Mouse (Mus musculus) liver, embryonic 15.5 days (tissue): ENCODE data around the gene A430005L14Rik. TPM values are rescaled to one million over a fixed set of nuclear protein-coding genes. Genes with fewer than 3 reads are reported as not detected.
A peak's percentile ranks its signal among the peaks of the same experiment; 100 is the strongest.

Experiments used
- ATAC-seq: fragments of 200-750 bp; cut with Nextera tagmentation; 2 replicates; pipeline ENCODE4 v1.8.0; 2017; ENCODE audit warnings: moderate number of reproducible peaks, mild to moderate bottlenecking, moderate library complexity; ENCODE audit not compliant: insufficient read depth
- H3K27ac ChIP-seq: fragments of 300-500 bp; sonication (generic); replicated peaks from 2 replicates; pipeline ENCODE4 v1.5.1; 2015; ENCODE audit warnings: mild to moderate bottlenecking, inconsistent platforms
- H3K27me3 ChIP-seq: fragments of 300-500 bp; sonication (generic); 2 replicates; pipeline ENCODE4 v1.6.1; 2015; ENCODE audit warnings: mild to moderate bottlenecking, inconsistent platforms
- H3K36me3 ChIP-seq: fragments of 300-500 bp; sonication (generic); replicated peaks from 2 replicates; pipeline ENCODE4 v1.6.1; 2015; ENCODE audit warnings: moderate library complexity, mild to moderate bottlenecking, inconsistent platforms
- H3K4me1 ChIP-seq: fragments of 300-500 bp; sonication (generic); replicated peaks from 2 replicates; pipeline ENCODE4 v1.6.1; 2015; ENCODE audit warnings: inconsistent platforms
- H3K4me2 ChIP-seq: fragments of 300-500 bp; sonication (generic); 2 replicates; pipeline ENCODE4 v1.6.1; 2015; ENCODE audit warnings: moderate library complexity, mild to moderate bottlenecking, inconsistent platforms
- H3K4me3 ChIP-seq: fragments of 300-500 bp; sonication (generic); replicated peaks from 2 replicates; pipeline ENCODE4 v1.5.1; 2015; ENCODE audit warnings: mild to moderate bottlenecking, inconsistent platforms
- H3K9ac ChIP-seq: fragments of 300-500 bp; sonication (generic); 2 replicates; pipeline ENCODE4 v1.6.1; 2015; ENCODE audit warnings: moderate library complexity, mild to moderate bottlenecking, inconsistent platforms
- H3K9me3 ChIP-seq: fragments of 300-500 bp; sonication (generic); replicated peaks from 2 replicates; pipeline ENCODE4 v1.6.1; 2016; ENCODE audit warnings: inconsistent platforms
- WGBS: fragments of 180-500 bp; shearing (Covaris S2); methylation state at CpG from one replicate; pipeline ENCODE4 v1.1.7; 2015; ENCODE audit warnings: mixed read lengths; ENCODE audit not compliant: insufficient replicate concordance; 5-methylcytosine and 5-hydroxymethylcytosine counted together
- polyA plus RNA-seq: library from polyadenylated mRNA; unstranded; fragments of >200 nt; fragmentation: Nextera tagmentation; extraction: Ambion mirVana; gene quantifications from 2 replicates; pipeline ENCODE4 v1.2.1, GENCODE M21; 2015

Gene A430005L14Rik
- polyA plus RNA-seq, 1 experiment from 2014 or later = 53.7 TPM

DNA sequence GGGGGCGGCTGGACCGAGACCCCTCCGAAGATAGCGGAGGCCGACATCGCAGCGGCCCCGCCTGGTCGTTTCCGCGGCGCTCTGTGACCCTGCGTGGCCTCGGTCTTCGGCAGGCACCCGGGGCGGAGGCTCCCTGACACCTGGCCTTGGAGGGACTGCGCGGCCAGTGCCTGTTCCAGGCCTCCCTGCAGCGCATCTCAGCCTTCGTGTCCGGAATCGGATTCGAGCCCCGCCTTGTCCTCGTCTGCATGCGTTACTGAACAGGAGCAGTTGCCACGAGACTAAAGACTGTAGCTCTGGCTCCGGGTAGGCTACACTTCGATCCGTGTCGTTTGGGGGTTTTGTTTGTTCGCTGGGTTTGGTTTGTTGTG, 18.2 kb downstream of the A430005L14Rik start:
- Histone ChIP-seq H3K27me3 (no peaks in the 10 kb centered on the region), H3K4me2 (peak overlapping the region; percentile 86), H3K9me3 (no peaks in the 10 kb centered on the region), H3K27ac (peak overlapping the region; percentile 63), H3K9ac (peak overlapping the region; percentile 80), H3K36me3 (peaks cover 25% of the 10 kb centered on the region), H3K4me3 (peak overlapping the region; percentile 96), H3K4me1 (peaks cover 42% of the 10 kb centered on the region)
- under 1% methylated on average over 33 of the region's 33 CpGs for WGBS
- peak; percentile 78 for ATAC-seq

DNA sequence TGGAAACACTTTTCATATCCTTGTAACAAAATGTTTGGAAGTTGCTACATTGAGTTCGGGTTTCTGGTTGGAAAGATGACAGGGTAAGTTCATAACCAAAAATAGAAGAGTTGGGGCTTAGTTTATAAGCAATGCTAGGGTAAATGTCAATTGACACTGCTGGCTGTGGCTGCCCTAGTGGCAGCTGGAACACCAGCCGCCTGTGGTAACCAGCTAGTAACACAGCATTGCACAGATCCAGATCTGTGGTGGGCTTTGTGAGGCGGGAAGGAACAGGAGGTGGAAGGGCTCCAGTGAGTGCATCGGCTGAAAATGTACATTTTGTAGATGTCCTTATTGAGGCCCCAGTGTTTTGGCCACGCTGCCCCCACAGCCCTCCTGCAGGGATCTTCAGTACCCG, 18.7 kb downstream of the A430005L14Rik start:
- ATAC-seq = no peak
- Histone ChIP-seq H3K9me3 (no peaks in the 10 kb centered on the region), H3K4me1 (peaks cover 42% of the 10 kb centered on the region), H3K4me3 (peak overlapping the region; percentile 96), H3K36me3 (peaks cover 25% of the 10 kb centered on the region), H3K27me3 (no peaks in the 10 kb centered on the region), H3K9ac (peak overlapping the region; percentile 80), H3K4me2 (peak overlapping the region; percentile 86), H3K27ac (peak overlapping the region; percentile 63; the same call in 1 of the 2 replicates)
- 33% methylated on average over 6 of the region's 6 CpGs for WGBS

DNA sequence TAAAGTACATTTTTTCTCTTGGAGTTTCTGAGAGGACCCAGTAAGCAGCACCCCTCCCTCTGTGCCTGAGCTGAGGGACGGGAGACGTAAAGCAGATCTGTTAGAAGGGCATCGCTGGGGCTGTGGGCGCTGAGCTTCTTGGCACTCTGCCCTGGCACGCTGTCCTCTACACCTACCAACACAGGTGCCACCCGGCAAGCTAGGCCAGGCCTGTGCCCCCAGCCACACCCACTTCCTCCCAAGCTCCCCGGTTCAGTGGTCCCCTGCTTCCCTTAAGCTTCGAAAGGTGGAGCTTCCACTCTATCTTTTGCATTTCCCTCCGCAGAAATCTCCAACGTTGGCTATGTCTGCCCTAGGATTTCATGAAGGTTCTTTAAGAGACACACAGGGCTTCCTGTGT, 22.2 kb downstream of the A430005L14Rik start:
- H3K4me3 ChIP-seq = no peak overlapping the region
- 67% methylated on average over 10 of the region's 10 CpGs for WGBS

DNA sequence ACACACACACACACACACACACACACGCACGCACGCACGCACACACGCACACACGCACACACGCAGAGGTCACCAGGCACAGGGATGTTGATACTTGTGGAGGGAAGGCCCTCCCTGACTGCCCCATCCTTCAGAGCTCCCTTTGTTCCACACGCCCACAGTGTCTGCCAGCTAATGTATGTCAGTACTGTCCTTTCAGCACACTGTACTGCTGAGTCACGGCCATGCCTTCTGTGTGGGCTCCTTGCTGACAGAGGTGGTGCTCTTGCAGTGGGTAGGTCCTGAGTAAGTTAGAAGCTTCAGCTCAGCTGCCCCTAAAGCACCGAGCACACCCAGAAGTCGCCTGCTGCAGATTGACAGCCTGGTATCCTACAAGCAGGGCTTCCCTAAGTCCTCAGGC, 23.4 kb downstream of the A430005L14Rik start:
- H3K4me2 ChIP-seq = no peak overlapping the region
- no peak overlapping the region for H3K27ac ChIP-seq
- no peak overlapping the region for H3K9ac ChIP-seq
- H3K4me1 ChIP-seq = peaks cover 20% of the 10 kb centered on the region
- peaks cover 62% of the 10 kb centered on the region for H3K36me3 ChIP-seq
- ATAC-seq = no peak
- H3K9me3 ChIP-seq = no peaks in the 10 kb centered on the region
- 88% methylated on average over 11 of the region's 11 CpGs for WGBS
- H3K27me3 ChIP-seq = no peaks in the 10 kb centered on the region
- no peak overlapping the region for H3K4me3 ChIP-seq

More for the DNA sequence above, 22.2 kb downstream of the A430005L14Rik start:
- Histone ChIP-seq H3K27ac (no peak overlapping the region), H3K9ac (no peak overlapping the region), H3K4me1 (peaks cover 28% of the 10 kb centered on the region), H3K36me3 (peaks cover 49% of the 10 kb centered on the region), H3K27me3 (no peaks in the 10 kb centered on the region), H3K9me3 (no peaks in the 10 kb centered on the region), H3K4me2 (no peak overlapping the region)
- no peak for ATAC-seq

DNA sequence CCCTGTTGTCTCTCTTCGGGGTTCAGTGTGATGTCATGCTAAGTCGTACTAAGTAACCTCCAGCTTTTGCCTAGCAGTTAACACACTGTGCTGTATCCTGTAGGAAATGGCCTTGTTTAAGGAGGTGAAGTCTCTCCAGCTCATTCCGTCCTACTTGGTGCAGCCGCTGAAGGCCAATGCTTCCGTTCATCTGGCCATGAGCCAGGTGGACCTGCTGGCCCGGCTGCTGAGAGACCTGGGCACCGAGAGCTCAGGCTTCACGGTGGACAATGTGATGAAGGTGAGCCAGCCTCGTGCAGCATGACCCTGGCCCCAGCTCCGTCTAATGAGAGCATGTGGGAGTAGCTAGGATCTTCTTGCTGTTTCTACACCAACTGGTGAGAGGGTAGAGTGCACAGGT, 35.7 kb downstream of the A430005L14Rik start:
- H3K27me3 ChIP-seq = no peaks in the 10 kb centered on the region
- no peak for ATAC-seq
- no peak overlapping the region for H3K27ac ChIP-seq
- no peaks in the 10 kb centered on the region for H3K9me3 ChIP-seq
- WGBS = 79% methylated on average over 10 of the region's 10 CpGs
- H3K4me3 ChIP-seq = no peak overlapping the region
- H3K4me2 ChIP-seq = no peak overlapping the region
- peaks cover 87% of the 10 kb centered on the region for H3K36me3 ChIP-seq
- no peak overlapping the region for H3K9ac ChIP-seq
- H3K4me1 ChIP-seq = no peaks in the 10 kb centered on the region

DNA sequence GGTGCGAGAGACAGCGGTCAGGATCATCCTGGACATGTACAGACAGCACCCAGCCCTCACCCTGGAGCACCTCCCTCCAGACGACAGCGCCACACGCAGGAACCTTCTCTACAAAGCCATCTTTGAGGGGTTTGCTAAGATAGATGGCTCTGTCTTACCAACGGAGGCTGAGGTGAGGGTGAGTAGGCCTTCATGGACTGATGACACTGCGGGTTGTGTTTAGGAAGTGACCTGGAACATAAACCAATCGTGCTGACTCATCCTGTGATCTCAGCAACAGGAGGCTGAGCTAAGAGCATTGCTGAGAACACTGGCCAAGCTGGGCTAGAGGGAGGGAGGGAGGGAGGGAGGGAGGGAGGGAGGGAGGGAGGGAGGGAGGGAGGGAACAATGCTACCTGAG, 36.5 kb downstream of the A430005L14Rik start:
- no peaks in the 10 kb centered on the region for H3K9me3 ChIP-seq
- H3K27ac ChIP-seq = no peak overlapping the region
- no peaks in the 10 kb centered on the region for H3K27me3 ChIP-seq
- H3K4me1 ChIP-seq = no peaks in the 10 kb centered on the region
- no peak overlapping the region for H3K9ac ChIP-seq
- ATAC-seq = no peak
- peaks cover 86% of the 10 kb centered on the region for H3K36me3 ChIP-seq
- no peak overlapping the region for H3K4me2 ChIP-seq
- H3K4me3 ChIP-seq = no peak overlapping the region
- WGBS = 81% methylated on average over 8 of the region's 8 CpGs

DNA sequence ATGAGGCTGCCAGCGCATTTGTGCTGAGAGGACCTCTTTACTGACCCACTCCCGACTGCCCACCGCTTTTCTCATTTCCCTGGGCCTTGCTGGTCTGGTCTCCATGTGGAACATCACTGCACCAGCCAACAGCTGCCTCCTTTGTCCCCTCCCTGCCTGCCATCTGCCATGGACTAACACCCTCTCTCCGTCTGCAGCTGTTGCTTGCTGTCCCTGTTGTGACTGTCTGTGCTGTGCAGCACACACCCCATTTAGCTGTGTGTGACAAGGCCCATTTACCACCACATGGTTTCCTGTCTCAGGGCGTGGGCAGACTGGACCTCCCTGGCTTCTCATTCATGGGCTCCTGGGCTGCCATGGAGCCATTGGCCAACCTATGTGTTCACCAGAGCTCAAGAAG, 48.5 kb downstream of the A430005L14Rik start:
- Histone ChIP-seq H3K4me1 (peaks cover under 1% of the 10 kb centered on the region; the same call in 1 of the 2 replicates), H3K4me3 (no peak overlapping the region), H3K36me3 (peaks cover 46% of the 10 kb centered on the region), H3K9ac (no peak overlapping the region), H3K27me3 (no peaks in the 10 kb centered on the region), H3K9me3 (no peaks in the 10 kb centered on the region), H3K27ac (no peak overlapping the region), H3K4me2 (no peak overlapping the region)
- no peak for ATAC-seq
- 79% methylated on average over 5 of the region's 5 CpGs for WGBS

DNA sequence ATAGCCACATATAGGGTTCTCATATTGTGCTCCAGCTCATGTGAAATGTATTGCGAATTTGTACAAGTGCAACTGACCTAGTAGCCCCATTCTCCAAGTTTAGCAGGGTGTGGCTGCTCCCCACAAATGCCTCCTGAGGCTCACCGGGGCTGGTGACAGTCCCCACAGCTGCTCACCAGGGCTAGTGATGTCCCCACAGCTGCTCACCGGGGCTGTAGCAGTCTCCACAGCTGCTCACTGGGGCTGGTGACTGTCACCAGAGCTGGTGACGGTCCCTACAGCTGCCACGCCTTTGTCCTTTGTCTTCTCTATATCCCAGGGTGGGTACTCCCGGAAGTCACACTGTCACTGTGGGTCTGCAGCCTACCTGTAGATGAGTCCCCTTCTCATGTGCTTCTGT, 49.2 kb downstream of the A430005L14Rik start:
- peaks cover 46% of the 10 kb centered on the region for H3K36me3 ChIP-seq

DNA sequence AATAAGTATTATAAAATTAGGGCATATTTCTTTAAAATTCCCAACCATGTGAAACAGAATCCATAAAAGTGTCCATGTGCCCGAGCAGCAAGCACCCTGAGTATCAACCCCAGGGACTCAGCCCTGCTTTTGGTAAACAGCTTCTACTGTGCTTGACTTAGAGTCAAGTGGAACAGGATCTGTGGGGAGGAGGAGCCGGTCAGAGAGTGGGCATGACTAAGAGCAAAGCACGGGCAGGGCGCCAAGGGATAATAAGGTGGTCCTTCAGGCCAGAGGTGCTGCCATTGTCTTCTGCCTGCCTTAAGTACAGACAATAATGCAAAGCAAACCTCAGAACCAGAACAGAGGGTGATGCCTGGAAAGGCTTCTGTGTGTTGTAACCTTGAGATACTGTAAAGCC, 50.7 kb downstream of the A430005L14Rik start:
- H3K4me3 ChIP-seq = no peak overlapping the region
- H3K27me3 ChIP-seq = no peaks in the 10 kb centered on the region
- 69% methylated on average over 4 of the region's 4 CpGs for WGBS
- H3K4me1 ChIP-seq = peaks cover 15% of the 10 kb centered on the region
- ATAC-seq = no peak
- H3K36me3 ChIP-seq = peaks cover 37% of the 10 kb centered on the region
- H3K4me2 ChIP-seq = no peak overlapping the region
- no peak overlapping the region for H3K9ac ChIP-seq
- no peak overlapping the region for H3K27ac ChIP-seq
- H3K9me3 ChIP-seq = no peaks in the 10 kb centered on the region

More for the DNA sequence above, 49.2 kb downstream of the A430005L14Rik start:
- Histone ChIP-seq H3K4me2 (no peak overlapping the region), H3K4me3 (no peak overlapping the region), H3K9ac (no peak overlapping the region), H3K4me1 (peaks cover 9% of the 10 kb centered on the region), H3K27ac (no peak overlapping the region), H3K9me3 (no peaks in the 10 kb centered on the region), H3K27me3 (no peaks in the 10 kb centered on the region)
- ATAC-seq = no peak
- WGBS = 79% methylated on average over 6 of the region's 6 CpGs

DNA sequence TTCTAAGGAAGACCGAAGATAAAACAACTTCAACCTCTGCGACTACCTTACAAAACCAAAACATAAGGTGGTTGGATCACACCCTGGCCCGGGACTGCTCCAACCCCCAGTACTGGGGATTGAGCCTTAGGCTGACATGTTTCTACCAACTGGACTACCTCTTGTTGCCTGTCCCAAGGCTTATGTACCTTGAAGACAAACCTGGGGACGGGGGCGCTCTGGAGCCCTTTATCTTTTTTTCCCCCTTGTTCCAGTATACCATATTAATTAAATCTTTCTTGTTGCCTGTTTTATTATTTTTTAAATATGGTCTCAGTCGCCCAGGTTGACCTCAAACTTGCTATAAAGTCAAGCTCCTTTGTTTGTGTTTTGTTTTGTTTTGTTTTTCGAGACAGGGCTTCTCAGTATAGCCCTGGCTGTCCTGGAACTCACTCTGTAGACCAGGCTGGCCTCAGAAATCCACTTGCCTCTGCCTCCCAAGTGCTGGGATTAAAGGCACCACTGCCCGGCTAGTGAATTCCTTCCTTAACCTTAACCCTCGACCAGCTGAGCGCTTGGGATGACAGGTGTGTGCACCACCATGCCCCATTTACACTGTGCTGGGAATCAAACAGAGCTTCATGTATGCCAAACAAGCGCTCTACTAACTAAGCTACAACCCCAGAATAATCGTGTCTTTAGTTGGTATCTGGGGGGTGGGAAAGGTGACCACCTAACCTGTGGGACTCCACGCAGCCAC, 54.0 kb downstream of the A430005L14Rik start:
- no peaks in the 10 kb centered on the region for H3K27me3 ChIP-seq
- peak; percentile 53 for ATAC-seq
- peak overlapping the region; percentile 97 for H3K4me3 ChIP-seq
- H3K36me3 ChIP-seq = peaks cover 35% of the 10 kb centered on the region
- WGBS = 25% methylated on average over 13 of the region's 13 CpGs
- peak overlapping the region; percentile 68; the same call in 1 of the 2 replicates for H3K27ac ChIP-seq
- H3K9ac ChIP-seq = peak overlapping the region; percentile 87
- peak overlapping the region; percentile 86 for H3K4me2 ChIP-seq
- no peaks in the 10 kb centered on the region for H3K9me3 ChIP-seq
- peaks cover 36% of the 10 kb centered on the region for H3K4me1 ChIP-seq
